Mouse (Mus musculus) urinary bladder, adult 18-20 months (tissue): ENCODE results near the gene Cd2bp2.

Experiments
- DNase-seq, 2 experiments: peaks; one replicate each; pipeline ENCODE4 v3.0.0; 2022; ENCODE audit warnings: low spot score in 2 of 2, mixed read lengths in 2 of 2

Cd2bp2 gene

DNA sequence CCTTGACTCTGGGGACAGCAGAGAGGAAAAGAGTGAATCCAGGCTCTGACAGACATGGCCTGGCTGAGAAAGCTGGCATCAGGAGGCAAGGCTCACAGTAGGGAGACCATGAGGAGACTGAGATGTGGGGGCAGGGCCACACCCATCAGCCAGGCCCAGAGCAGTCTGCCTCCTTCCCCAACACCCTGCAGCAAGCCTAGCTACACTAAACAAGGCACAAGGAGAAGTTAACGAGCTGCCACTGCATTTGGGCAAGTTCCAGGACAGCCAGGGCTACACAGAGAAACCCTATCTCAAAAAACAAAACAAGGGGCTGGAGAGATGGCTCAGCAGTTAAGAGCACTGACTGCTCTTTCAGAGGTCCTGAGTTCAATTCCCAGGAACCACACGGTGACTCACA is 53.6 kb downstream of the Cd2bp2 start:
- no peak for DNase-seq
